Mouse (Mus musculus) neural tube, embryonic 10.5 days (tissue): ENCODE measurements around the gene Cyp2j7.
"Not testable (repeated sequence)": the region's sequence is repeated elsewhere in the genome, so short reads cannot be mapped to it uniquely, and the experiment has no call there.

Experiments used
- DNase-seq: peaks from one replicate; pipeline ENCODE4 v3.0.0-alpha.2; 2017; ENCODE audit warnings: low spot score; ENCODE audit errors: extremely low spot score

Cyp2j7 gene

DNA sequence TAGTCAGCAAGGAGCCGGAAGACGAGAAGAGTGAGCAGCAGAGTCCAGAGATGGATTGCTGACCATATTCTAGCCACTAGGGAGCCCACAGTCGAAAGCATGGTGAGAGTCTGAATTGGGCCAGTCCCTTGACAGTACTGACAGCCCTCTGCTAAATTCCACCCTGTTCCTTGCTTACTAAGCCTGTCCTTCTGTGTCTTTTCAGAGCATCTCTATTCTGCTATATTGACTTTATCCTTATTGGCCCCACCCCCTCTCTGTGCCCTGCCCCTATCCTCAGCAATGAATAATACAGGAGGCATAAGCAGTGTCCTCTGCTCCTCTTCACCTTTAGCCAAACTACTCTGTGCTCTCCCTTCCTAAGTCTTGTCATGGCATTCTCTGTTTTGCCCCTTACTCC lies at the start of gene Cyp2j7:
TSS of gene Cyp2j7 (minus strand) at position 101 of the 400 bp plus-strand sequence.
- no peak for DNase-seq

DNA sequence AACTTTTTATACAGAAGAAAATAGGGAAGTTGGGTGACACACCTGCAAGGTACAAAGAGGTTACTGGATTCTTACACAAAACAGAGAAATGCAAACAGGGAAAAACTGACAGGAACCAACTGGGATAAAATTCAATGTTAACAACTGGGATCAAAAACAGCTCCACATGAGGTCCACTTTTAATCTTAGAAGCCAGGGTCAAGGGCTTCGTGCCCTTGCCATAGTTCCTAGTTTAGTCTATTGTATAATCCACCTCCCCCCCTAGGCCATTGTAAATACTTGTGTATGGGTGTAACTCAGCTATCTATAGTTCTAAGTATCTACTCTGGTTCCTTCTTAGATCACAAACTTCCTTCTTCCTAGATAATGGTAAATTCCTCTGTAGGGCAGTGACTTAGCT lies 40.4 kb upstream of the Cyp2j7 start:
- DNase-seq, result not testable (repeated sequence)

GRCm38 (mm10) chr4:96273907-96274306 lies 37.4 kb upstream of the Cyp2j7 start:
- DNase-seq, result no peak

GRCm38 (mm10) chr4:96196701-96197100 lies 39.8 kb downstream of the Cyp2j7 start:
- no peak for DNase-seq

GRCm38 (mm10) chr4:96189321-96189720 lies 47.1 kb downstream of the Cyp2j7 start:
- not testable (repeated sequence) for DNase-seq

- not testable (repeated sequence) for DNase-seq
Observed at GRCm38 (mm10) chr4:96188671-96189070, 47.8 kb downstream of the Cyp2j7 start.

- not testable (repeated sequence) for DNase-seq
Observed at GRCm38 (mm10) chr4:96188146-96188545, 48.3 kb downstream of the Cyp2j7 start.

- not testable (repeated sequence) for DNase-seq
Observed at GRCm38 (mm10) chr4:96184716-96185115, 51.7 kb downstream of the Cyp2j7 start.

- no peak for DNase-seq
Observed at GRCm38 (mm10) chr4:96162839-96163238, 73.6 kb downstream of the Cyp2j7 start.

GRCm38 (mm10) chr4:96161575-96161974 lies 74.9 kb downstream of the Cyp2j7 start:
- DNase-seq, result no peak
